Mouse (Mus musculus) ES-E14 (cell line): ENCODE measurements around the gene Pla1a.

ENCODE experiments used
- CHD2 ChIP-seq: IDR thresholded peaks from 2 replicates; pipeline ENCODE4 v1.6.1; 2014; ENCODE audit warnings: mild to moderate bottlenecking, low read depth, low read length, inconsistent platforms
- HCFC1 ChIP-seq: IDR thresholded peaks from 2 replicates; pipeline ENCODE4 v1.6.1; 2012; ENCODE audit warnings: low read length, inconsistent platforms, borderline replicate concordance; ENCODE audit not compliant: insufficient read depth
- MAFK ChIP-seq: IDR thresholded peaks from 2 replicates; pipeline ENCODE4 v1.6.1; 2014; ENCODE audit warnings: mild to moderate bottlenecking, low read depth, low read length, inconsistent platforms; ENCODE audit not compliant: insufficient read depth
- ZC3H11A ChIP-seq: IDR thresholded peaks from 2 replicates; pipeline ENCODE4 v1.6.1; 2012; ENCODE audit warnings: low read depth, mild to moderate bottlenecking, inconsistent platforms, low read length, borderline replicate concordance
- ZNF384 ChIP-seq: IDR thresholded peaks from 2 replicates; pipeline ENCODE4 v1.6.1; 2012; ENCODE audit warnings: low read depth, low read length, inconsistent platforms

GRCm38 (mm10) chr16:38390322-38390721 lies 42.6 kb downstream of the Pla1a start:
- TF ChIP-seq HCFC1: no peak
- no peak for TF ChIP-seq ZC3H11A
- TF ChIP-seq CHD2: no peak
- no peak for TF ChIP-seq MAFK
- no peak for TF ChIP-seq ZNF384
